In genomic region chrX:92342924-92343323, GRCm38 (mm10) we compare ENCODE assay signal across 8 mouse cellular contexts.
DNase-seq lines count a peak whose midpoint lies in the region; ATAC-seq lines count a peak whose summit lies in the region.
"Had no signal": no experiment of that assay in that cellular context is flagged by ENCODE, and none has a peak within 500 bp of the region (broad histone marks: within the 10 kb centered on the region; RNA-seq: fewer than 3 reads in every experiment).

No protein-coding gene starts in this region.

- H3K27me3 ChIP-seq in kidney, embryonic 15.5 days = no peaks in the 10 kb centered on the region
- H3K27me3 ChIP-seq in limb, embryonic 10.5 days (ENCODE audit: low read depth, poor library complexity, severe bottlenecking) = no peaks in the 10 kb centered on the region
- H3K27me3 ChIP-seq: liver, embryonic 15.5 days had no signal

- H3K4me1 ChIP-seq in kidney, embryonic 15.5 days = no peaks in the 10 kb centered on the region
- no peaks in the 10 kb centered on the region for H3K4me1 ChIP-seq in limb, embryonic 10.5 days
- H3K4me1 ChIP-seq: liver, embryonic 15.5 days had no signal

- no peaks in the 10 kb centered on the region for H3K36me3 ChIP-seq in kidney, embryonic 15.5 days
- H3K36me3 ChIP-seq in limb, embryonic 10.5 days = no peaks in the 10 kb centered on the region
- H3K36me3 ChIP-seq: liver, embryonic 15.5 days had no signal

- H3K4me2 ChIP-seq in kidney, embryonic 15.5 days = no peak overlapping the region
- H3K4me2 ChIP-seq: liver, embryonic 15.5 days had no signal

- 20% methylated on average over 5 of the region's 5 CpGs for WGBS in kidney, embryonic 15.5 days
- 14% methylated on average over 5 of the region's 5 CpGs for WGBS in limb, embryonic 10.5 days

- H3K9me3 ChIP-seq in kidney, embryonic 15.5 days (replicated peaks) = no peaks in the 10 kb centered on the region
- no peaks in the 10 kb centered on the region for H3K9me3 ChIP-seq in limb, embryonic 10.5 days (replicated peaks)
- H3K9me3 ChIP-seq: liver, embryonic 15.5 days had no signal

- peak; percentile 59 for DNase-seq in kidney, adult 18-20 months
- peak; percentile 45 for DNase-seq in ES-CJ7 (ENCODE audit: low read depth, low spot score)
- peak; percentile 48 for DNase-seq in ZHBTc4 (ENCODE audit: low read depth, low spot score)
- peak; percentile 57 for DNase-seq in embryo, embryonic 10.5 days (ENCODE audit: low spot score)
- DNase-seq in limb, embryonic 10.5 days (ENCODE audit: low spot score) = peak; percentile 56
- peak; percentile 51 for DNase-seq in right cerebral cortex, postnatal 4 days

- H3K9ac ChIP-seq in kidney, embryonic 15.5 days = no peak overlapping the region
- H3K9ac ChIP-seq: liver, embryonic 15.5 days had no signal

- ATAC-seq in kidney, embryonic 15.5 days (replicated peaks; ENCODE audit: low FRiP score) = no peak

- H3K27ac ChIP-seq in kidney, embryonic 15.5 days = no peak overlapping the region
- no peak overlapping the region for H3K27ac ChIP-seq in limb, embryonic 10.5 days
- H3K27ac ChIP-seq: liver, embryonic 15.5 days had no signal

- no peak overlapping the region for H3K4me3 ChIP-seq in kidney, embryonic 15.5 days (replicated peaks)
- no peak overlapping the region for H3K4me3 ChIP-seq in limb, embryonic 10.5 days
- H3K4me3 ChIP-seq: liver, embryonic 15.5 days had no signal
